Mouse (Mus musculus): ENCODE data around the gene Nup62. TPM values are rescaled to one million over a fixed set of nuclear protein-coding genes. Genes with fewer than 3 reads are reported as not detected.

Nup62 gene
- polyA plus RNA-seq, 2 experiments from 2014 or later, result 27.3 to 57.8 TPM

DNA sequence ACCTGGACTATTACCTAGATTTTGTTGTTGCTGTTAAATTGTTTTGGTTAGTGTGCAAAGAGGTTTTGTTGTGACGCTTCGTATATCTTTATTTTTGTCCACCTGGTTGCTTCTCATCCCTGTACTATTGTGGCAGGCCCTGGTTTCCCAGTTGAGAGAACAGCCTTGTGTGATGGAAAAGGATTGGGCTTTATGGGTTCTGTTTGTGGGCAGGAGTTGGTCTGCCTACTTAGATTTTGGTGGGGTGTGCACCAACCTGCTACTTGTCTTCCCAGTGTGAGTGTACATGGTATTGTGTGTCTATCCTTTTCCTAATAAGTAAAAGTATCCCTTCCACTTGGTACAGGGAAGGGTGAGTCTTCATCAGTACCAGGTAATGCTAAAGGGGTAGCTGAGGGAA lies 3.5 kb downstream of the Nup62 start:
- no peak for ATAC-seq

- no peak for ATAC-seq
These were observed 4.0 kb downstream of the Nup62 start for GRCm38 (mm10) chr7:44819863-44820262.

DNA sequence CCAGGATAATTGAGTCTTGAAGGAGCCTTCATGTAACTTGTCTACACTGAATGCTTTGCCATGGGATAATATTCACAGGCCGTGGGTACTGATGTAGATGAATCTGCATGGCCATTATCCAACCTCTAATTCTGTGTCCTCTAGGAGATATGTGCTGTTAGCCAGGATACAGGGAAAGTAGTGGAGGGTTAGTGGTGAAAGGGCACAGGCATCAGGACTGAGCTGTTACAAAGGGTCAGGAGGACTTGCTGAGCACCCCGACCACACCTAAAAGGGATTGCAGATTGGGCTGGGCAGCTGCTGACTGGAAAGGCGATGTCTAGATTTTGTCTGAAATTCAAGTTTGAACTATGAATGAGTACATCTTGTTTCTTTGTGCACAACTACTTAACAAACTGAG lies 4.6 kb downstream of the Nup62 start:
- no peak for ATAC-seq

DNA sequence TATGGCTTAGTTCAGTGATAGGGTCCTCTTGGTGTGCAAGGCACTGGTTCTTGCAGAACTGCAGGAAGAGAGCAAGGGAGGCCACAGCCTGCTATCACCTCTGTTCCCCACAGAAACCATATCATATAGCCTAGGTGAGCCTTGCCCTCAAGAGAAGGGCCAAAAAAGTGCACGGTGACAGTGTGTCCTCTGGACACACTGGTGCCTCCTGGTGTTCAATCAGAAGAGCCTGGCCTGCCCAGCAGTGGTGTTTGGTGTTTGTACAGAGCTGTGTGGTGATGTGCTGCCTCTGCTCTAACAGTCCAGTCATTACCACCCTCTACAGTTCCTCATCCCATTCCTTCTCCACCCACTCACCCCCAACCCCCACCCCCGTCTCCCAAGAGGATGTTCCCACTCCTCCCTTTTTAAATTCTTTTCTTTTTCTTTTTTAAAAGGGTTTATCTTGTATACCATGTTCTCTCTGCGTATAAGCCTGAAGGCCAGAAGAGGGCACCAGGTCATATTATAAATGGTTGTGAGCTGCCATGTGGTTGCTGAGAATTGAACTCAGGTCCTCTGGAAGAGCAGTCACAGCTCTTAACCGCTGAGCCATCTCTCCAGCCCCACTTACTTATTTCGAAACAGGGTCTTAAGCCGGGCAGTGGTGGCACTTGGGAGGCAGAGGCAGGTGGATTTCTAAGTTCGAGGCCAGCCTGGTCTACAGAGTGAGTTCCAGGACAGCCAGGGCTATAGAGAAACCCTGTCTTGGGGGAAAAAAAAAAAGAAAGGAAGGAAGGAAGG lies 6.0 kb downstream of the Nup62 start:
- no peak for ATAC-seq

GRCm38 (mm10) chr7:44823409-44823808 lies 7.5 kb downstream of the Nup62 start:
- ATAC-seq, result no peak

DNA sequence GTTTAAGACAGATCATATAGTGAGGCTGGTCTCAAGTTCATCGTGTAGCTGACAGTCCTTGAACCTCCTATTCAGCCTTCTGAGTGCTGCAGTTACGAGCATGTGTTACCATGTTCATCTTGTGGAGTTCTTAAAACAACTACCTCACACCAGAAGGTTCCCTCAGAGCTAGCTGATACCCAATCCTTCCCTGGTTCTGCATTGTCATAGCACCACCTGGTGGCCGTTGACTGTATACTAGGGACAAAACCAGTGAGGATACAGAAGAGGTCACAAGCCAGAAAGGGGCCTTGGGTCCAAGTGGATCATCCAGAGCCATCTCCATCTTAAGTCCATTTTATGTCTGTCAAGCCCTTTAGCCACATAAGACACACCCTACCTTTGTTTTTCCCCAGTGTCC lies 9.0 kb downstream of the Nup62 start:
- peak; percentile 92 for ATAC-seq

- ATAC-seq, result no peak
These were observed 10.9 kb downstream of the Nup62 start for GRCm38 (mm10) chr7:44826771-44827170.

DNA sequence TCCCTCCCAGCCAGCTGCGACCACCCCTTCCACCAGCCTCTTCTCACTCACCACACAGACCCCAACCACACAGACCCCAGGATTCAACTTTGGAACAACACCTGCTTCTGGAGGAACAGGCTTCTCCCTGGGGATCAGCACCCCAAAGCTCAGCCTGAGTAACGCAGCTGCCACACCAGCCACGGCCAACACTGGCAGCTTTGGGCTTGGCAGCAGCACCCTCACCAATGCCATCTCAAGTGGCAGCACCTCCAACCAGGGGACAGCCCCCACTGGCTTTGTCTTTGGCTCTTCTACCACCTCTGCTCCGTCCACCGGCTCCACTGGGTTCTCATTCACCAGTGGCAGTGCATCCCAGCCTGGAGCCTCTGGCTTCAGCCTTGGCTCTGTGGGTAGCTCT lies 12.8 kb downstream of the Nup62 start:
- no peak for ATAC-seq

- no peak for ATAC-seq
These were observed 16.9 kb downstream of the Nup62 start for GRCm38 (mm10) chr7:44832763-44833162.

GRCm38 (mm10) chr7:44835373-44836015 lies 19.6 kb downstream of the Nup62 start:
- peak; percentile 38 for ATAC-seq

DNA sequence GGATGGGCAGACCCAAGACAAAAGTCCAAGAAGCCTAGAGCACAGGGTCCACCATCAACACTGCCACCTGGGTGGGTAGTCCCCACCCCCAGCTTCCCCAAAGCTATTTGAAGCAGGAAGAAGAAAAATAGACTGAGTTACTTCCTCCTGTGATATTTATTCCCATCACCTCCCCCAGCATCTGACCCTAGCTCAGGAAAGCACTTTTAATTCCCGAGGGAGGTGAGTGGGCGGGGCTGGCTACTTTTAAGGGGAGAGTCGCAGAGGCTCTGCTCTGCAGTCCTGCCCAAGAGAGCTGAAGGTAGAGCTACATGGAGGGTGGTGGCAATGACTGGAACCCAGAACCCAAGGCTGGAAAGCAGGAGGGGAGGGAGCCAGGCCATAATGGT lies 20.1 kb downstream of the Nup62 start:
- no peak for ATAC-seq

DNA sequence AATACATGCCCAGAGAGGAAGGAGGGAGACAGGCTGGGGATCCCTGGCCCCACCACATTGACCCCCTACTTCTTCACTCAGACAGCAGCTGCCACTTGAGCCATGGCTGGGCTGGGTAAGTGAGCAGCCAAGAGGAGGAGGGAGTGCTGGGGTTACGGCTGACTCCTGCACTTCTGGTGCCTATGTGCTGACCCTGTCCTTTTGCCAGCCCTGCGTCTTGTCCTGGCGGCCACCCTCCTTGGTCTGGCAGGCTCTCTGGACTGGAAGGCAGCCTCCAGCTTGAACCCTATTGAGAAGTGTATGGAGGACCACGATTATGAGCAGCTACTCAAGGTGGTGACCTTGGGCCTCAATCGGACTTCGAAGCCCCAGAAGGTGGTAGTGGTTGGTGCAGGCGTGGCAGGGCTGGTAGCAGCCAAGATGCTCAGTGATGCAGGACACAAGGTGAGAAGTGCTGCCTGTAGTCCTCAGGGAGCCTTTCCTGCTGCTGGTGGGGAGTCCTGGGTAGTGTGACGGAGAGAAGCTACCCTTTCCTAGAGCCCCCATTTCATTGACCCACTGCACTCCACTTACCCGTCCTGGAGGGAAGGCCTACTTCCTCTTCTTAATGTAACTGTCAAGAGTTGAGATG lies 20.6 kb downstream of the Nup62 start:
- no peak for ATAC-seq

DNA sequence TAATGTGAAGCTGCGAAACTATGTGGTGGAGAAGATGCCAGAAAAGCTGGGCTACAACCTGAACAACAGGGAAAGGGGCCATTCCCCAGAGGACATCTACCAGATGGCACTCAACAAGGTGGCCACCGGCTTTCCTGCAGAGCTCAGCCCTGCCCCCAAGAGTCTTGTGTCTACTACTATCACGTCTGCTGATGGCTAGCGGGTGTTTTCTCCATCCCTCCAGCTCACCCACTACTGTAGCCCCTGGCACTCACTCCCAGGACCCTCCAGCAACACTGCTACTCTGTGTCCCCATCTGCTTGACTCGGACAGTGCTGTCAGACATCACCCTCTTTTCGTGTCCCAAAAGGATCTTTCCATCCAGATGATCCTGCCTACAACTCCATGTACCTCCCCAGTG lies 22.2 kb downstream of the Nup62 start:
- no peak for ATAC-seq

- peak; percentile 66 for ATAC-seq
These were observed 23.2 kb downstream of the Nup62 start for GRCm38 (mm10) chr7:44839171-44839490.

DNA sequence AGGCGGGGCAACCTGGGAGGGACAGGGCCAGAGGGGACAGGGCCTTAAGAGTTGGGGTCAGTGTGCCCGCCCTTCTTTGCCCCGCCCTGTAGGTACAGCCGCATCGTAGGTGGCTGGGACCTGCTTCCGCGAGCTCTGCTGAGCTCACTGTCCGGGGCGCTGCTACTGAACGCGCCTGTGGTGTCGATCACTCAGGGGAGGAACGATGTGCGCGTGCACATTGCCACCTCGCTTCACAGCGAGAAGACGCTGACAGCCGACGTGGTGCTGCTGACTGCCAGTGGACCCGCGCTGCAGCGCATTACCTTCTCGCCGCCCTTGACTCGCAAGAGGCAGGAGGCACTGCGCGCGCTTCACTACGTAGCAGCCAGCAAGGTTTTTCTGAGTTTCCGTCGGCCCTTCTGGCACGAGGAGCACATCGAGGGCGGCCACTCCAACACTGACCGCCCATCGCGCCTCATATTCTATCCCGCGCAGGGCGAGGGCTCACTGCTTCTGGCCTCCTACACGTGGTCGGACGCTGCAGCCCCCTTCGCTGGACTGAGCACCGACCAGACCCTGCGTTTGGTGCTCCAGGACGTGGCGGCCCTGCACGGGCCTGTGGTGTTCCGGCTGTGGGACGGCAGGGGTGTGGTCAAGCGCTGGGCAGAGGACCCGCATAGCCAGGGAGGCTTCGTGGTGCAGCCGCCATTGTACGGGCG lies 23.8 kb downstream of the Nup62 start:
- ATAC-seq, result peak; percentile 70

GRCm38 (mm10) chr7:44840426-44840825 lies 24.5 kb downstream of the Nup62 start:
- no peak for ATAC-seq

- ATAC-seq, result no peak
These were observed 26.1 kb downstream of the Nup62 start for GRCm38 (mm10) chr7:44841825-44842463.

DNA sequence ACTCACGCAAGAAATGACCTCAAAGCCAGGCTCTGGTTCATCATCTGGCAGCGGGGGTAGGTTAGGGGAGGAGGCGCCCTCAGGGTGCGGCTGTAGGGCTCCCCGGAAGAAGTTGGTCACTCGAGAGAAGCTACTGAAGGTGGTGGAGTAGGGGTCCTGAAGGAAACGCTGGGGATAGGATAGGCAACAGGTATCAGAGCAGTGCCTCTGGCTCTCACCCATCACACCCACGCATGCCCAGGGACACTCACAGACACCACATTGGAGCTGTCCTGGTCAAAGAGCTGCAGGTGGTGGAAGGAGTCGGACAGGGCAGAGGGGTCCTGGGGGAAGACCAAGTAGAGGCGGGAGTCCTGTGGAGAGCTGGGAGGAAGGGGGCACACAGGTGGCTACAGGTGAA lies 29.1 kb downstream of the Nup62 start:
- no peak for ATAC-seq

DNA sequence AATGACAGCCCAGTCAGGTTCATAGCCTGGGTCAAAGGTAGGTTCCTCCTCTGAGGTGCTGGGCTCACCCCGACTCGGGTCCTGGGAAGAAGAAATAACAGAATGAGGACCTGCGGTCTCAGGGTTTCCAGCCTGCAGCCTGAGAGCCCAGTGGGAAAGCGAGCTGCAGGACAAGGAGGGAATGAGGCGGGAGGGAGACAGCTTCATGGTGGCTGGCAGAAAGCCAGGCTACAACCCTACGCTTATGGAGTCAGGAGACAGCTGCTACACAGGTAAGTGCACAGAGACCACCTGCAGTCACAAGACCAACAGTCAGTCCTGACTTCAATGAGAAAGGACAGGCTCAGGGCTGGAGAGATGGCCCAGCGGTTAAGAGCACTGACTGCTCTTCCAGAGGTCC lies 30.9 kb downstream of the Nup62 start:
- ATAC-seq, result no peak

DNA sequence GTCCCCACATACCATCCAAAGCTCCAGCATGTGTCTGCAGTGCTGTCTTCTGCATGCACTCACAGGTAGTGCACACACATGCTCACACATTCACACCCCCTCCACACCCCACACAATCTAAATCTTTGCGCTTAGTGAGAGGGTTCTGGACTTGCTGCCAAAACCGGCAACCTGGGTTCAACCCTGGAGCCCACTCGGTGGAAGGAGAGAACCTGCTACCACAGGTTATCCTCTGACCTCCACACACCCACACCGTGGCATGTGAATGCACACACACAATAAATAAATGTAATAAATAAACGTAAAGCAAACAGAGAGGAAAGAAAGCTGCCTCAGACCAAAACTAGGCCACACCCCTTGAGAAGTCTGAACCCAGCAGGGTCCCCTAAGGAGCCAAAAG lies 31.9 kb downstream of the Nup62 start:
- ATAC-seq, result no peak

DNA sequence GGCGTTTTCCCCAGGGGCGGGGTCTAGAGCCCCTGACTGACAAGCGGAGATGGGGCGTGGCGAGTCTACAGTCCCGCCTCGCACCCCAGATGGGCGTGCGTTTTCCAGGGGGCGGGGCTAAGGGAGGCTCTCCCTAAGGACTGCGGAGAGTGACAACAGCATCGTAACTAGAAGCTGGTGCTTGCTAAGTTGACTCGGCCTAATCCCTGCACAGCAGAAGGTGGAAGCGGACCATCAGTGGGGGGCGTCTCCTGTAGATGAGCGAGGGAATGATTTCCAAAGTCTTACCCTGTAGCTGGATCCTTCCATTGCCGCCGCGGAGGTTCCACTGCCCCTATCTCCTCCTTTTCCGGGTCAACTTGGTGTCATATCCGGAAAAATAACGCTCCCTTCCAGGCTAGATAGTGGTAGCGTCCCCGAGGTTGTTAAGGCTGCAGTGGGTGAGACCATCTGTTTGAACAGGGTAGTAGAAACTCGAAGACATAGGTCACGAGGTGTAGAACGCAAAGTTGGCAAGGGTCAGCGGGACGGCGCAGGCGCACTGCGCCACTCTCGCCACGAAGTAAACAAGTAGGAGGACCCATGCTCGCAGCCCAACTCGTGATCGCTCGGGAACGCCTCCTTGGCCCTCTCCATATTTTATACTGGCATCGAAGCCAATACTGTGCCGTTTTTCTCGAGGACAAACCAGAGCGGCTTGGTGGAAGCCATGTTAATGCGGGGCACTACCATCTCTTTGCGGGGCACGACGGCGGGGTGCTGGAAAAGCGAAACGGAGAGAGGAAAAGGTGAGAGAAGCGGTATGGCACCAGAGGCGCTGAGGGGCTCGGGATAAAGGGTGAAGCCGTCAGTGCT lies 32.9 kb downstream of the Nup62 start, which contains the start of the genes Akt1s1 and Tbc1d17:
Gene Akt1s1 (plus strand): TSS at position 431 of the 855 bp plus-strand sequence.
Gene Tbc1d17 (minus strand): TSS at position 519 of the 855 bp plus-strand sequence.
- ATAC-seq, result peak; percentile 79

Measured in CD4-positive, CD25-positive, alpha-beta regulatory T cell, adult 4 months (primary cell).